In genomic region chr4:125065517-125066307, GRCm38 (mm10) we compare ENCODE assay signal across 8 mouse cellular contexts. TPM values are rescaled to one million over a fixed set of nuclear protein-coding genes. Genes with fewer than 3 reads are reported as not detected.
A peak's percentile ranks its signal among the peaks of the same experiment; 100 is the strongest.
DNase-seq lines count a peak whose midpoint lies in the region; ATAC-seq lines count a peak whose summit lies in the region.

TSS of gene Dnali1 (minus strand) at chr4:125065703.

- intact Hi-C loops in gastrocnemius, postnatal 14 days (cut with DNase I; ENCODE audit: low total_unique reads) = loop anchor here (10.0 kb wide), 1 partner anchor 211 kb away; the partner anchor contains the start of genes 1110065P20Rik and Yrdc

- ATAC-seq in common myeloid progenitor, adult 5-6 weeks (replicated peaks; ENCODE audit: low read depth, poor library complexity, severe bottlenecking) = peak; percentile 77
- ATAC-seq in limb, embryonic 15.5 days (ENCODE audit: insufficient number of reproducible peaks, low FRiP score, low TSS enrichment, low read depth) = no peak; the same call in 1 of the 2 replicates
- ATAC-seq in midbrain, embryonic 14.5 days (ENCODE audit: low FRiP score, low TSS enrichment) = 0 out of 2 replicates have a peak, but pooled peaks have one; percentile 40

- peak; percentile 40 for DNase-seq in right cerebral cortex, adult 18-20 months
- no peak for DNase-seq in right cerebral cortex, postnatal 36 days (ENCODE audit: low spot score in 2 of 2)
- DNase-seq in gastrocnemius, postnatal 14 days = peak; percentile 39
- peak; percentile 31 for DNase-seq in hindlimb bud, embryonic 11.5 days (ENCODE audit: extremely low spot score, low read depth, low spot score)
- peak; percentile 71 for DNase-seq in midbrain, embryonic 14.5 days
- peak; percentile 56 to 65 for DNase-seq in spleen, postnatal 36 days (ENCODE audit: low spot score in 2 of 2)

- peak within 1 kb of the TSS; percentile 72 for H3K27ac ChIP-seq in limb, embryonic 15.5 days
- peak within 1 kb of the TSS; percentile 66; the same call in 1 of the 2 replicates for H3K27ac ChIP-seq in midbrain, embryonic 14.5 days (replicated peaks; ENCODE audit: low read depth, low read length)

- 0 out of 2 replicates have a peak, but pooled peaks cover 5% of the 10 kb centered on the region for H3K27me3 ChIP-seq in limb, embryonic 15.5 days
- H3K27me3 ChIP-seq in midbrain, embryonic 14.5 days (ENCODE audit: control insufficient read depth, insufficient read depth, low read length) = no peaks in the 10 kb centered on the region

- 2% methylated on average over 26 of the region's 26 CpGs for WGBS in limb, embryonic 15.5 days
- 2% methylated on average over 26 of the region's 26 CpGs for WGBS in midbrain, embryonic 14.5 days

- H3K36me3 ChIP-seq in limb, embryonic 15.5 days = peaks cover 21% of the 10 kb centered on the region
- H3K36me3 ChIP-seq in midbrain, embryonic 14.5 days (ENCODE audit: control insufficient read depth, insufficient read depth, low read length) = peaks cover 21% of the 10 kb centered on the region

- H3K4me1 ChIP-seq in limb, embryonic 15.5 days = peaks cover 23% of the 10 kb centered on the region
- peaks cover 11% of the 10 kb centered on the region for H3K4me1 ChIP-seq in midbrain, embryonic 14.5 days (ENCODE audit: control insufficient read depth, insufficient read depth, low read length)

- H3K4me3 ChIP-seq in limb, embryonic 15.5 days = peak within 1 kb of the TSS; percentile 92
- peak within 1 kb of the TSS; percentile 94 for H3K4me3 ChIP-seq in midbrain, embryonic 14.5 days (replicated peaks; ENCODE audit: low read depth, low read length)

- no peaks in the 10 kb centered on the region for H3K9me3 ChIP-seq in limb, embryonic 15.5 days
- no peaks in the 10 kb centered on the region for H3K9me3 ChIP-seq in midbrain, embryonic 14.5 days (ENCODE audit: control insufficient read depth, low read length)

- peak within 1 kb of the TSS; percentile 79 for H3K9ac ChIP-seq in limb, embryonic 15.5 days
- H3K9ac ChIP-seq in midbrain, embryonic 14.5 days (replicated peaks; ENCODE audit: low read length) = peak within 1 kb of the TSS; percentile 84

- peak within 1 kb of the TSS; percentile 69 for H3K4me2 ChIP-seq in limb, embryonic 15.5 days
- peak within 1 kb of the TSS; percentile 94 for H3K4me2 ChIP-seq in midbrain, embryonic 14.5 days (ENCODE audit: low read length)

RNA-seq across cellular contexts. Expression of gene Dnali1, which starts in this region (rescaled TPM):
- total RNA-seq in common myeloid progenitor, adult 5-6 weeks (2017) = not detected in 2 replicates
- total RNA-seq in gastrocnemius, postnatal 14 days (2021) = not detected
- 0.13 TPM in 1 of 2 replicates, not detected in the other for polyA plus RNA-seq in limb, embryonic 15.5 days (2015; fragmentation: Nextera tagmentation; extraction: Ambion mirVana)
- 0.92 and 1.0 TPM in 2 replicates for polyA plus RNA-seq in midbrain, embryonic 14.5 days (2014; fragmentation: Nextera tagmentation; extraction: Ambion mirVana)

Comparison
In these comparisons a context has a peak if more than half of its experiments do, and no peak if none do; other contexts are left out.
1. DNase-seq: peak in right cerebral cortex, adult 18-20 months (single experiment), hindlimb bud, embryonic 11.5 days (single experiment), midbrain, embryonic 14.5 days (single experiment) and spleen, postnatal 36 days (2 of 2); none in right cerebral cortex, postnatal 36 days (0 of 2).
2. Peak in ATAC-seq in common myeloid progenitor, adult 5-6 weeks; RNA of the gene not detected or under 1 TPM.
3. Peak in DNase-seq in gastrocnemius, postnatal 14 days; RNA of the gene not detected or under 1 TPM.